Mouse (Mus musculus): ENCODE measurements around the gene Angpt4.
A peak's percentile ranks its signal among the peaks of the same experiment; 100 is the strongest.

Gene Angpt4

GRCm38 (mm10) chr2:151981268-151981667 lies 70.3 kb downstream of the Angpt4 start:
- DNase-seq (ENCODE audit: low read depth, low spot score): no peak

- DNase-seq (ENCODE audit: low read depth, low spot score): no peak
Measured at GRCm38 (mm10) chr2:151982476-151982875, 71.5 kb downstream of the Angpt4 start.

GRCm38 (mm10) chr2:151984019-151984418 lies 73.0 kb downstream of the Angpt4 start:
- DNase-seq (ENCODE audit: low read depth, low spot score): no peak

GRCm38 (mm10) chr2:151985426-151986172 lies 74.6 kb downstream of the Angpt4 start:
- no peak for DNase-seq (ENCODE audit: low read depth, low spot score)

GRCm38 (mm10) chr2:151986958-151987357 lies 75.9 kb downstream of the Angpt4 start:
- DNase-seq (ENCODE audit: low read depth, low spot score): no peak

- DNase-seq (ENCODE audit: low read depth, low spot score): no peak
Measured at GRCm38 (mm10) chr2:151988978-151989377, 78.0 kb downstream of the Angpt4 start.

GRCm38 (mm10) chr2:151990985-151991394 lies 80.0 kb downstream of the Angpt4 start:
- peak; percentile 72 for DNase-seq (ENCODE audit: low read depth, low spot score)

GRCm38 (mm10) chr2:151991446-151991845 lies 80.4 kb downstream of the Angpt4 start:
- DNase-seq (ENCODE audit: low read depth, low spot score): no peak

GRCm38 (mm10) chr2:151994350-151995122 lies 83.5 kb downstream of the Angpt4 start:
- DNase-seq (ENCODE audit: low read depth, low spot score): peak; percentile 86
